Mouse (Mus musculus): Measurements from ENCODE around the gene Tas2r108. TPM values are rescaled to one million over a fixed set of nuclear protein-coding genes. Genes with fewer than 3 reads are reported as not detected.

The Tas2r108 gene
- polyA plus RNA-seq, 1 experiment from 2014 or later: not detected

Other genes starting within 250 kb of the Tas2r108 start
- 59.2 and 60.2 TPM in 2 replicates for gene Agk, start 168.4 kb upstream of the Tas2r108 start, polyA plus RNA-seq (2015; fragmentation: Nextera tagmentation; extraction: Ambion mirVana)
- gene E330009J07Rik, start 57.4 kb upstream of the Tas2r108 start, polyA plus RNA-seq (2015; fragmentation: Nextera tagmentation; extraction: Ambion mirVana): 12.5 and 13.4 TPM in 2 replicates
- 0.20 and 0.21 TPM in 2 replicates for gene Wee2, start 54.4 kb upstream of the Tas2r108 start, polyA plus RNA-seq (2015; fragmentation: Nextera tagmentation; extraction: Ambion mirVana)
- 103 and 104 TPM in 2 replicates for gene Ssbp1, start 22.2 kb upstream of the Tas2r108 start, polyA plus RNA-seq (2015; fragmentation: Nextera tagmentation; extraction: Ambion mirVana)
- gene Tas2r137, start 2.3 kb upstream of the Tas2r108 start, polyA plus RNA-seq (2015; fragmentation: Nextera tagmentation; extraction: Ambion mirVana): not detected in 2 replicates
- not detected in 2 replicates for gene Prss37, start 26.0 kb downstream of the Tas2r108 start, polyA plus RNA-seq (2015; fragmentation: Nextera tagmentation; extraction: Ambion mirVana)
- 0.06 and 0.18 TPM in 2 replicates for gene Olfr461, start 61.5 kb downstream of the Tas2r108 start, polyA plus RNA-seq (2015; fragmentation: Nextera tagmentation; extraction: Ambion mirVana)
- gene Olfr460, start 76.0 kb downstream of the Tas2r108 start, polyA plus RNA-seq (2015; fragmentation: Nextera tagmentation; extraction: Ambion mirVana): not detected in 2 replicates
- 0.40 and 0.71 TPM in 2 replicates for gene Clec5a, start 92.3 kb downstream of the Tas2r108 start, polyA plus RNA-seq (2015; fragmentation: Nextera tagmentation; extraction: Ambion mirVana)
- gene Tas2r138, start 119.8 kb downstream of the Tas2r108 start, polyA plus RNA-seq (2015; fragmentation: Nextera tagmentation; extraction: Ambion mirVana): not detected in 2 replicates
- 0.08 and 0.18 TPM in 2 replicates for gene Mgam, start 135.3 kb downstream of the Tas2r108 start, polyA plus RNA-seq (2015; fragmentation: Nextera tagmentation; extraction: Ambion mirVana)

Data from midbrain, embryonic 15.5 days (tissue).